Mouse (Mus musculus): ENCODE results near the gene Pde10a.

DNA sequence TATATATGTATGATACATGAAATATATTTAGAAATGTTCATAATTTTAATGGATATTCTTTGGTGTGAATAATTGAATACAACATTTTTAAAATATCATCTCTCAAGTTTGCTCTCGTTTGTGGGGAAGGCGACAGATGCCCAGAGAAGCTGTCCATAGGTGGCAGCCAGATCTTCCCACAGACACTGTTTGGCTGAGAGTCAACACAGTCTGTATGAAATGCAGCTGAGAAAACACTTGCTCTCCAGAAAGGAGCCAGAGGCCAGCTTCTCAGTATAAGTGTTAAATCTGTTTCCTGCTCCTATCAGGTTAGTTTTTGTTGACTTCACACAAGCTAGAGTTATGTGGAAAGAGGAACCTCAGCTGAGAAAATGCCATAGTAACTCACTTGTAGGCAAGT is 461.4 kb downstream of the Pde10a start:
- TF ChIP-seq CTCF (IDR thresholded peaks at IDR 0.05; ENCODE audit: extremely low read depth, insufficient read length, insufficient replicate concordance, low read depth, low read length) (no peak), POLR2A (IDR thresholded peaks at IDR 0.05; ENCODE audit: low read depth, low read length) (no peak)

Measured in small intestine, adult 2 months (tissue).